Mouse (Mus musculus): Measurements from ENCODE around the gene Slc9c1.
"Not testable (repeated sequence)": the region's sequence is repeated elsewhere in the genome, so short reads cannot be mapped to it uniquely, and the experiment has no call there.

The Slc9c1 gene

GRCm38 (mm10) chr16:45535009-45535408 is at the start of gene Slc9c1:
Gene Slc9c1, plus strand, starts transcription at chr16:45535309.
- no peak for DNase-seq (ENCODE audit: low spot score)

- no peak for DNase-seq (ENCODE audit: low spot score)
Measured at GRCm38 (mm10) chr16:45492927-45493326, 42.2 kb upstream of the Slc9c1 start, which contains the start of gene Gm609. Gene Gm609, minus strand, starts transcription at chr16:45492969.

GRCm38 (mm10) chr16:45495326-45495725 is 39.8 kb upstream of the Slc9c1 start:
- no peak for DNase-seq (ENCODE audit: low spot score)

- DNase-seq (ENCODE audit: low spot score) = no peak
Measured at GRCm38 (mm10) chr16:45525551-45525950, 9.6 kb upstream of the Slc9c1 start.

- DNase-seq (ENCODE audit: low spot score) = no peak
Measured at GRCm38 (mm10) chr16:45531950-45532349, 3.2 kb upstream of the Slc9c1 start, which contains the start of gene Gm17783. Gene Gm17783, minus strand, starts transcription at chr16:45532050.

- not testable (repeated sequence) for DNase-seq (ENCODE audit: low spot score)
Measured at GRCm38 (mm10) chr16:45538342-45538741, 3.2 kb downstream of the Slc9c1 start.

- DNase-seq (ENCODE audit: low spot score) = no peak
Measured at GRCm38 (mm10) chr16:45542108-45542507, 7.0 kb downstream of the Slc9c1 start.

GRCm38 (mm10) chr16:45544341-45544740 is 9.2 kb downstream of the Slc9c1 start:
- no peak for DNase-seq (ENCODE audit: low spot score)

- no peak for DNase-seq (ENCODE audit: low spot score)
Measured at GRCm38 (mm10) chr16:45547982-45548381, 12.9 kb downstream of the Slc9c1 start.

GRCm38 (mm10) chr16:45551579-45551978 is 16.5 kb downstream of the Slc9c1 start:
- DNase-seq (ENCODE audit: low spot score) = no peak

GRCm38 (mm10) chr16:45561747-45562146 is 26.6 kb downstream of the Slc9c1 start:
- no peak for DNase-seq (ENCODE audit: low spot score)

- no peak for DNase-seq (ENCODE audit: low spot score)
Measured at GRCm38 (mm10) chr16:45572307-45572706, 37.2 kb downstream of the Slc9c1 start.

GRCm38 (mm10) chr16:45579883-45580282 is 44.8 kb downstream of the Slc9c1 start:
- no peak for DNase-seq (ENCODE audit: low spot score)

- no peak for DNase-seq (ENCODE audit: low spot score)
Measured at GRCm38 (mm10) chr16:45582512-45582911, 47.4 kb downstream of the Slc9c1 start.

GRCm38 (mm10) chr16:45593656-45594055 is 58.5 kb downstream of the Slc9c1 start:
- DNase-seq (ENCODE audit: low spot score) = no peak

- no peak for DNase-seq (ENCODE audit: low spot score)
Measured at GRCm38 (mm10) chr16:45595494-45595893, 60.4 kb downstream of the Slc9c1 start.

- DNase-seq (ENCODE audit: low spot score) = peak; percentile 34
Measured at GRCm38 (mm10) chr16:45608481-45608954, 73.4 kb downstream of the Slc9c1 start.

GRCm38 (mm10) chr16:45609300-45609699 is 74.2 kb downstream of the Slc9c1 start:
- DNase-seq (ENCODE audit: low spot score) = peak; percentile 41

- DNase-seq (ENCODE audit: low spot score) = no peak
Measured at GRCm38 (mm10) chr16:45610267-45610666, 75.2 kb downstream of the Slc9c1 start, which contains the start of gene Gcsam. Gene Gcsam, plus strand, starts transcription at chr16:45610380.

- no peak for DNase-seq (ENCODE audit: low spot score)
Measured at GRCm38 (mm10) chr16:45613247-45613646, 78.1 kb downstream of the Slc9c1 start.

- DNase-seq (ENCODE audit: low spot score) = no peak
Measured at GRCm38 (mm10) chr16:45615944-45616343, 80.8 kb downstream of the Slc9c1 start.

GRCm38 (mm10) chr16:45619751-45620375 is 84.8 kb downstream of the Slc9c1 start:
- no peak for DNase-seq (ENCODE audit: low spot score)

GRCm38 (mm10) chr16:45623230-45623629 is 88.1 kb downstream of the Slc9c1 start:
- no peak for DNase-seq (ENCODE audit: low spot score)

- no peak for DNase-seq (ENCODE audit: low spot score)
Measured at GRCm38 (mm10) chr16:45624791-45625190, 89.7 kb downstream of the Slc9c1 start.
